Mouse (Mus musculus) cerebral cortex, adult 2 months (tissue): Measurements from ENCODE around the gene Sphk2.

Experiments used
- whole genome bisulfite sequencing: fragments of 180-500 bp; shearing (Covaris S2); methylation state at CpG from one replicate; pipeline ENCODE4 v1.1.7; 2018; 5-methylcytosine and 5-hydroxymethylcytosine counted together

Gene Sphk2

DNA sequence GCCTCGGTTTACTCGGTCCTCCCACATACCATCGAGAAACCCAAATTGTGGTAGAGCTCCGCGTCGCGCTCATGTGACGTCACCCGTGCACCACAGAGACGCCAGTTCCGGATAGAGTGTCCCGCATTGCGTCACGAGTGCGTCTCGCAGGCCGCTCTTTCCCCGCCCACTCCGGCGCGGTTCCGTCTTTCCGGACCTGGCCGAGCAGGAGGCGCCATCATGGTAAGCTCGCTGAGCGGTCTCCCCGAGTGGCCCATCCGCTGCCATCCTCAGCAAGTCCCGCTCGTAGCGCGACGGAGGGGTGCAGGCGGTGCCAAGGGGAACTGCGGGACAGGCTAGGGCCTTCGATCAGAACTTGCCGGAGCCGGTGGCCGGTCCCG, at the start of gene Sphk2:
Sphk2 (minus strand) TSS at position 85 of the 380 bp plus-strand sequence.
- under 1% methylated on average over 41 of the region's 41 CpGs for WGBS

- 97% methylated on average over 6 of the region's 6 CpGs for WGBS
Observed at GRCm38 (mm10) chr7:45767500-45767899, 49.7 kb upstream of the Sphk2 start.

- 64% methylated on average over 8 of the region's 8 CpGs for WGBS
Observed at GRCm38 (mm10) chr7:45766764-45767163, 49.0 kb upstream of the Sphk2 start.

GRCm38 (mm10) chr7:45765995-45766394, 48.2 kb upstream of the Sphk2 start:
- 66% methylated on average over 8 of the region's 8 CpGs for WGBS

DNA sequence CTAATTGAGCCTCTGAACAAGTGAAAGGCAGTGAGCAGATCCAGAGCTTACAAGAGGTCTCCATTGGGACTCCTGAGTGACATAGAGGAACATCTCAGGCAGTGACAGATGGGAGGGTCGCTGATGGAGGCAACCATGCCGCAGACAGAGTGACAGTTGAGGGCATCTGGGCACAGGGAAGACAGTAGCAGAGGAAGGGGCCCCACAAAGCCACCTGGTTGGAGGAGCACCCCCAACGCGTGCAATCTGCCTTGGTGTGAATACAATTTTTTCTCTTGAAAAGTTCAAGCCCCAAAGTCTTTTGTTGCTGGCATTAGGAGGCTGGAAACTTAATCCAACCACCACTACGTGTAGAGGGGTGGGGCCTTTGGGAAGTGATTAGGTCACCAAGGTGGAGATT, 42.3 kb upstream of the Sphk2 start:
- WGBS, result 78% methylated on average over 5 of the region's 5 CpGs

DNA sequence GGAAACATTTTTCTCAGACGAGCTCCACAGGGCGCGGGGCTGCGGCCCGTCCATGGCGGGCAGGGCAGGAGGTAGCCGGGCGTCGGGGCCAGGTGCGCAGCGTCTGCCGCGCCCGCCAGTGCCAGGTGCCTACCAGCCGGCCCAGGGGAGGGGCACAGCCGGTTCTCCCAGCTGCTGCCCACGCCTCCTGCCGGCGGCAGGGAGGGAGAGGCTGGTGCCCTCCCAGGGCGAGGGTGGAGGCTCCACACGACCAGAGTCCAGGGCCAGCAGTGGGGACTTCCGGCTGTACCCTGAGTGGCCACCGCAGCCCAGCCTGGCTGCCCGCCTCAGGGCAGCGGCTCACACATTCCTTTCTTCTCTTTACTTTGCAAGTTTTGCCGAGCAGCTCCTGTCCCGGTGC, 41.6 kb upstream of the Sphk2 start:
- 16% methylated on average over 25 of the region's 27 CpGs for WGBS

DNA sequence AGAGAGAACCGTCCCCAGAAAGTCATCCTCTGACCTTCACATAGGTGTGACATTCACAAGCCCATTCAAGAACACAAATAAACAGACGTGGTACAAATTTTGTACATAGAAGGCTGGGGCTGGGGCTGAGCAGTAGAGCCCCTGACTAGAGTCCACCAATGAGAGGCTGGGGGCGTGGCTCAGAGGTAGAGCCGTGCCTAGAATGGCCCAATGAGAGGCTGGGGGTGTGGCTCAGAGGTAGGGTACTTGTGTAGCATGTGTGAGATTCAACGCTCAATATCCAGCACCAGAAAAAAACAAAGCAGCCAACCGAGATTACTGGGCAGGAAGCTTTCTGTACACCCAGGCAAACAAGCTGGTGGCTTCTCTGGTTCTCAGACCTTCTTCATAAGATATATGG, 37.9 kb upstream of the Sphk2 start:
- WGBS, result 68% methylated on average over 6 of the region's 6 CpGs

DNA sequence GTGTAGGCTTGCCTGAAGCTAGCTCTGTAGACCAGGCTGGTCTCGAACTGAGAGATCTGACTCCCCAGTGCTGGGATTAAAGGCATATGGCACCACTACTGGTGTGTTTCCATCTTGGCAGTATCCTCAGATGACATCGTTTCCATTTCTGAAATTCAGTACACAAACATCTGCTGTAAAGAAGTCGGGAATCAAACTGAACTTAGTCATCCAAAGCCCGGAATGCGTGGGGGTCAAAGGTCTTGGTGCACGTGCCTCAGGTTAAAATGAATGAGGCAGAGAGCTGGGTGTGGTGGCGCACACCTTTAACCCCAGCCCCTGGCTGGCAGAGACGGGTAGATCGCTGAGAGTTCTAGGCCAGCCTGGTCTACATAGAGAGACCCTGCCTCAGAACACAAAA, 32.4 kb upstream of the Sphk2 start:
- 64% methylated on average over 9 of the region's 9 CpGs for WGBS

DNA sequence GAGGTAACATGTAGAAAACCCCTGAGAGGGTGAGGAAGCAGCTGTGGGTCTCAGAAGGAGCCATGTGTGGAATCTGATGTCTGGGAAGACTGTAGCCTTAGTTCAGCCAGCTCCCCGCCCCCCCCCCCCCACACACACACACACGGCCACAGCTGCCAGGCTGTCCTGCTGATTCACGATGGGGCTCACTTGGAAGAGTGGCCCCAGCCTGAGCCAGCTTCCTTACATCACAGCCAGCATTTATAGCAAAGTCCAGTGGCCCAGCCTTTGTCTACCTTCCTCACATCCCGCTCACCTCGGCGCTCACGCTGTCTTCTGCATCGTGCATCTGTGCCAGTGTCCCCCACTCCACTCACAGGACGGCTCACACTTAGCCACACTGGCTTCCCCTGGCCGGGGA, 31.6 kb upstream of the Sphk2 start:
- WGBS, result 45% methylated on average over 10 of the region's 10 CpGs

DNA sequence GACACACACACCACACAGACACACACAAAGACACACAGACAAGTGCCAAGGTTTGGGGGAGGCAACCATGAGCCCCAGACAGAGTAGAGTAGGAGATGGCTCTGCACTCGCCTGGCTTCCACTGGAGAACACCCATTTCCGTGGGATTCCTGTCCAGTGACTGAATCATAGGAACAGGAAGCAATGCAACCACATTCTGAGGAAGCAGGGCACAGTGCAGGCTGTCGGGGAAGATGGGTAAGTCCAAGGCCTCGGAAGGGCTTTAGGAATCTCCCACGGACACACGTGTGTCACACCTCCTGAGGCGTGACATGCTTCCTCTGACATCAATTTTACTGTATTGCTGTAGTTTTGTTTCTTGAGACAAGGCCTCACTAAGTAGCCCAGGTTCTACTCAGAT, 30.3 kb upstream of the Sphk2 start:
- 68% methylated on average over 7 of the region's 7 CpGs for WGBS

- 88% methylated on average over 5 of the region's 5 CpGs for WGBS
Observed at GRCm38 (mm10) chr7:45747450-45747849, 29.6 kb upstream of the Sphk2 start.

- WGBS, result 66% methylated on average over 6 of the region's 6 CpGs
Observed at GRCm38 (mm10) chr7:45746518-45746917, 28.7 kb upstream of the Sphk2 start.

DNA sequence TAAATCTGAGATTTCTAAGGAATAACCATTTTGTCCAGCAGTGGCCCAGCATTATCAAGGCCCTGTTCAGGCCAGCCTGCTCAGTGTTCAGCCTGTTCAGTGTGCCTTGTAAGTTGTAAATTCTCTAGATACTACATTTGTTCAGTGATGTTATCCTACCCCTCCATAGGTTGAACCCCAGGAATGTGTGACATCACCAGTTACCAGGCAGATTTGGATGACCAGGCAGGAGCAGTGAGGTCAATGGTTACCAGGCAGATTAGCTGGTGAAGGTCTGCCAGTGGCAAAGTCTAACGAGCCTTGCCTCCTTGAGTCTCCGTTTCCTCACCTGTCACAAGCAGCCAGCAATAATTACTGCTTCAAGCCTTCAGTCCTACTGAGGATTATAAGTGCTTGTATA, 26.6 kb upstream of the Sphk2 start:
- 62% methylated on average over 2 of the region's 2 CpGs for WGBS

DNA sequence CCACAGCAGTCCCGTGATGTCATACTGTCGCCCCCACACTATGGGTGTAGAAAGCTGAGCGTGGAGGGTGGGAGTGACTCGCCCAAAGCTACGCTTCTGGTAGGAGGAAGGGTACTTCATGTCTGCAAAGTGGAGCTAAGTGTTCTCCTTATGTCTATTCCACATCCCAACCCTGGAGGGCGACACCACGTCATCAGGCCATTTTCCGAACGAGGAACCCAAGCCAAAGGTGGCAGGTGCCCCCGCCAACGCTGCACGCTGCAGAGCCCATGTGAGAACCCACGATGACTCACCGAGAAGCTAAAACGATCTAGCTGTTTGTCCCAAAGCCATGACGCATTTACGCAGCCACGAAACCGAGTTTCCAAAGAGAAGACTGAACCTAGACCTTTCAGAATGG, 24.5 kb upstream of the Sphk2 start:
- 18% methylated on average over 19 of the region's 19 CpGs for WGBS

DNA sequence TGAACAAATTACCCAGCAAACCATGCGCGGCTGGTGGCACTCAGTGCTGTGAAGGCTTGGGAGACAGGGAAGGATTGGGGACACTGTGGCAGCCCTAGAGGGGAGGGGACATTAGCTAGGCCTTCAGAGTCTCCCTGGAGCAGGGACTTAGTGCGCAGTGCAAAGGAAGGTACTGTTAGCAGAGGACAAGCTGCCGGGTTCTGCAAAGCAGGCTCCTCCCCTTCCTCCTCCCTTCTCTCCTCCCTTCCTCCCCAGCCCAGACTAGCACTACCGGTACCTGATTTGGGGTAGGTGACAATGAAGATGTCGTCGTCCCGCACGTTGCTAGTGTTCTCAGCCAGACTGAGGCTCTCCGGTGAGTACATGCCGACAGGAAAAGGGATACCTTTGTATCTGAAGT, 24.0 kb upstream of the Sphk2 start:
- WGBS, result 40% methylated on average over 11 of the region's 11 CpGs

GRCm38 (mm10) chr7:45741308-45741707, 23.5 kb upstream of the Sphk2 start:
- WGBS, result 61% methylated on average over 12 of the region's 12 CpGs

DNA sequence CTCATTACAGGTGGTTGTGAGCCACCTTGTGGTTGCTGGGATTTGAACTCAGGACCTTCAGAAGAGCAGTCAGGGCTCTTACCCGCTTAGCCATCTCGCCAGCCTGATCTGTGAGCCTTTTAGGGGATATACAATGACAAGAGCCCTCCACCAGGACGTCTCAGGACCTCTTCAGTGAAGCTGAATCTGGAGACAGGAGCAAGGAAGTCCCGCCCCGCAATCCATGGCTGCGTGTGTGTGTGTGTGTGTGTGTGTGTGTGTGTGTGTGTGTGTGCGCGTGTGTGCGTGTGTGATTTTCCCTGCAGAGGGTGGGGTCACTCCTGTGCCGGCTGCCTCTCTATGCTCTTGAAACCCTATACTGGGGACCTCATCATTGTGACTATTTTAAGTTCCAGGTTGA, 22.0 kb upstream of the Sphk2 start:
- 70% methylated on average over 10 of the region's 10 CpGs for WGBS

DNA sequence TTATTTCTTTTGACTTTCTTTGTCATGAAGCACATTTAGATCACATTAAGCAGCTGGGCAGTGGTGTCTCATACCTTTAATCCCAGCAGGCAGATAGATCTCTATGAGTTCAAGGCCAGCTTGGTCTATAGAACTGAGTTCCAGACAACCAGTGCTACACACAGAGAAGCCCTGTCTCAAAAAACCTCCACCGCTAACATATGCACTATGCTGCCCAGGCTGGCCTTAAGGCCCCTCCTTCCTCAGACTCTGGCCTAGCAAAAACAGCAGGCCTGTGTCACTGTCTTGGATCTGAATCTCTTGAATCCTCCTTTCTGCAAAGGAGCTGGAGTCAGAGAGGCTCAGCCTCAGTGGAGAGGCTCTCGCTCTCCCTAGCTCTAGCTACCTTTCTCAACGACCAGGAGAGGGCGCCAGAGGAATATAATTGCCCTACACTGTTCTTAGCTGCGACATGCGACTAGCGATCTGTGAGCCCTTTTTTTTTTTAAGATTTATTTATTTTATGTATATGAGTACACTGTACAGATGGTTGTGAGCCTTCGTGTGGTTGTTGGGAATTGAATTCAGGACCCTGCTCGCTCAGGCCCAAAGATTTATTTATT, 21.5 kb upstream of the Sphk2 start:
- WGBS, result 8% methylated on average over 9 of the region's 9 CpGs

GRCm38 (mm10) chr7:45733477-45733876, 15.7 kb upstream of the Sphk2 start:
- WGBS, result 89% methylated on average over 5 of the region's 5 CpGs

DNA sequence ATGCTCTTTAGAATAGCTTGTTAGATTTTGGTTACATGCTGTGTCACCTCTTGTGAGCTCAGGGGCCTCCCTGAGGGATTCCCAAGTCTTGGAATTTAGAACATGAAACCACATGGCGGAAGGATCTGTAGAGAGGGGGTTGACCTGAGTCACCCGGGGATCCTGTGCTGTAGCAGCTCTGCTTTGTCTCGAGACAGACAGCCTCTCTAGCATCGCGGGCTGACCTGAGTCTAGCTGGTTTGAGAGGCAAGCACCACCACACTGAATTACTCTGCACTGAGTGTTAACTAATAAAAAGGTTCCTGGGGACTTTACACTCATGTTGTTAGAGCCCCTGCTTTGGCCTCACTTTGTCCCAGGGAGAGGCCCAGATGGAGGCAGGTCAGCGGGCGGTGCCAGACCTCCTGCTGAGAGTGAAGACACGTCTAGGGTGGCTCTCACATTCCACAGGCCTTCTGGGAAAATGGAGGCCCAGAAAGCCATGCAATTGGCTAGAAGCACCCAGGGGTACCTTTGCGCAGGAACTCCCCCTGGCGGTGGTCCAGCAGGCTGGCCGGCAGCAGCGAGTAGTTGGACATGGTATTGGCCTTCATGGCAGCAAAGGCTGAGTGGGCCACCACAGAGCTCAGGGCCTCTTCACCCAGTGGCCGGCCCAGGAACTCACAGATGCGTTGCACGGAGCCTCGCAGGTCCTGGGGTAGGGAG, 13.1 kb upstream of the Sphk2 start:
- 51% methylated on average over 16 of the region's 16 CpGs for WGBS

GRCm38 (mm10) chr7:45727625-45728024, 9.8 kb upstream of the Sphk2 start:
- 86% methylated on average over 3 of the region's 3 CpGs for WGBS

DNA sequence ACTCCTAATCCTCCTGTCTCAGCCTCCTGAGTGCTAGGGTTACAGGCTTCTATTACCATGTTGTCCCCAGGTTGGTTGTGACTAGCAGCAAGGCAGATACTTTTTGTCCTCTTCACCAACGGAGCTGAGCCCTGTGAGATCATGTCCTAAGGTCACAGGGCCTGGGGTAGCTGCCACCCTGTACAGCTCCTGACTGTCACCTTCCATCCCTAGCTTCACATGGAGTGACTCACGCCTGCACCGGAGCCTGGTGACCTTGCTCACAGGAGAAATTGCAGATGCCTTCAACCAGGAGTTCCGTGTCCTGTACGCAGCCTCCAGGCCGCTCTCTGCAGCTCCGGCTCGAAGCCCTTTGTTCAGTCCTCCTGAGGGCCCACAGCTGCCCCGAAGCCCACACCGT, 8.6 kb upstream of the Sphk2 start:
- WGBS, result 94% methylated on average over 10 of the region's 10 CpGs

DNA sequence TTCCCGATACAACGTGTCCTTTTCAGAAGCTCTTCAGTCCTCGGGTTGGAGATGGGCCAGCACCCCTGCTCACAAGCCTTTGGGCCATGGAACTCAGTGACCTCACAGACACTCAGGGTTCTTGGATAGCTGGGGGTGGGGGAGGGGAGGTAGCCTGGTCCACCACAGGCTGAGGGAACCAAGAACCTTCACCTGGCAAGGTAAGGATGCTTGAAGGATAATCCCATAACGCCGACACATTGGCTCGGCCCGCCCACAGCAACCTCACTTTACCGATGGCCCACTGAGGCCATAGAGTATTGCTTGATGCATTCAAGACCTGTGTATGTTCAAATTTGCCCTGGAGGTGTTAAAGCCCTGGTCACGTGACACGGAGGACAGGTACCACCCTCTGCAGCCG, 7.9 kb upstream of the Sphk2 start, which contains the start of gene Spaca4:
Spaca4 (minus strand) TSS at position 101 of the 400 bp plus-strand sequence.
- 92% methylated on average over 11 of the region's 11 CpGs for WGBS

DNA sequence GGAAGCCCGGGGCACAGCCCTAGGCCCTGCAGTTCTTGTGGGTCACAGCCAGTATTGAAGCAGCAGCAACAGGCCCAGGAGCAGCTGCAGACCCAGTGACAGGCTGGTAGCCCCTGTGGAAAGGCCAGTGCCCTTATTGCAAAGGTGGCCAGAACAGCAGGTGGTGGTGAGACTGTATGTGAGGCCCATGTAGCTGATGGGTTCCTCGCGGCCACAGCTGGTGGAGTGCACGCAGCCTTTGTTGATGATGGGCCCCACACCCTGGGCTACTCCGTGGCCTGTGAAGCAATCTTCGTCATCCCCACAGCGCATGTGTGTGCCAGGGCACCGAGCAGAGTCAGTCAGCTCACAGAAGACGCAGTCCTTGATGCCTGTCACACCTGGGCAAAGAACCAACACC, 7.3 kb upstream of the Sphk2 start:
- 87% methylated on average over 9 of the region's 9 CpGs for WGBS
